Mouse (Mus musculus) Muller cell, postnatal 12 days (primary cell): ENCODE results near the gene Ggta1.
A peak's percentile ranks its signal among the peaks of the same experiment; 100 is the strongest.
"Not testable (repeated sequence)": the region's sequence is repeated elsewhere in the genome, so short reads cannot be mapped to it uniquely, and the experiment has no call there.

ENCODE experiments used
- DNase-seq: peaks from one replicate; pipeline ENCODE4 v3.0.0-alpha.2; 2015; ENCODE audit errors: inconsistent ontology term

Gene Ggta1

DNA sequence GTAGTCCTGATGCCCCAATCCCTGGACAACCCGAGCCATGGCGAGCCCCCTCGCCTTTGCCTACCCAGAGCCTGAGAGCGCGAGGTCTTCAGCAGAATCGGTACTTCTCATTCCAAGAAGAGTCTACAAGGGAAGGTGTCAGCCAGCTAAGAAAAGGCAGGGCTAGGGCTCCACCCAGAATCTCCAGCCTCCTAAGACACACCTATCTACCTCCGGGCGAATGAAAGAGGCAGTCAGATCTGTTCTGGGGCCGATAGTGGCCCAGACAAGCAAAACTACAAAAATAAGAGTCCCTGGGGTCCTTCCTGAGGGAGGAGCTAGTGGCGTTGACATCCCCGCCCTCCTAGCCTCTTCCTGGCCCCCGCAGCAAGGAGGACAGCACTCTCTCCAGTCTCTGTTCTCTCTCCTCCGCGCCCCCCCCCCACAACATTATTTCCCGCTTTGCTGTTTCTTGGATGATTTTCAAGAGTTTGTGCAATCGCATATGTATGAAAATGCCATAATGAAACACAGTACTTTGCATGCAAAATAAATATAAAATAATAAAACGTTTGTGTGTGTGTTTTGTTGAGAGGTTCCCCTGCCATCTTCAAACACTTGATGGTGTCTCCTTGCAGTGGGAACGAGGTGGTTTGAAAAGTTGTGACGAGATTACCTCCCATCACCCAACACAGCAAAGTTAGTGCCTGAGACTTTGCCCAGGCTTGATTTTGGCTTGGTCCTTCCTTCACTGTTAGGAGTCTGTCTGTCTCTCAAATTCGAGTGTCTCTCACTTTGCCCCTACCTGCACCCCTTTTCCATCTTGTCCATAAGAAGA lies 1.7 kb downstream of the Ggta1 start:
- peak; percentile 77 for DNase-seq

DNA sequence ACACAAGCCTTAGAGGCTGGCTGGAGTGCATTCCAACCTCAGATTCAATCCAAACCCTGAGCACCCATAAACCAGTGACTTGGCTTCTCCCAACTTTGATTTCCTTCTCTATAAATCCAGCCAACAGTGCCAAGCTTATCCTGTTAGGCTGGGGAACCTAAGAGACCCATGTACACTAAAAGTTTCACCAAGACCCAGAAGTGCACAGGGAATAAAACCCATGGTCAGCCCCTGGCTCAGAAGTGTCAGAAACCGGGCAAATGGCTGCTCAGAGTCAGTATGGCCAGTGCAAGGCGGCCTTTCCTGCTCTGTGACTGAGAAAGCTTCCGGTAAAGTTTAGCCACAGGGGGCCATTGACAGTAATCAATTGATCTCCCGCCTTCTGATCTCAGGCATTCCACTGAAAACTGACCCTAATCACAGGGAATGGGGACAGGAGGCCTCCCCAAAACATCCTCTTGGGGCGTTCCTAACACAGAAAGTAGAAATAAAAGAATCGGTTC lies 2.6 kb downstream of the Ggta1 start:
- no peak for DNase-seq

DNA sequence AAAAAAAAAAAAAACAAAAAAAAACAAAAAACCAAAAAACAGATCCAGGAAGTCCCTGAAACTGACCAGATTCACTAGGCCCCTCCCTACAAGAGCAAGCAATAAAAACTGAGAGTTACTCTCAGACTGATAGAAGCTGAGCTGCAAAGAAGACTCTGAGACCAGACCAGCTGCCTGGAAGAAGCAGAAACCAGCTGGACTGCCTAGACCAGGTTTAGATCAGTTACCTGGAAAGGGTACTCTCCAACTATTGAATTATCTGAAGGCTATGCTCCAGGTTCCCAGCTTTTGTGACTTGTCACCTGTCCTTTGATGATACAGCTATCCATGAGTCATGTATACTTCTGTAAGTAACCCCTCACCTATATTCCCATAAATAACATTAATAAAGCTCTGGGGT lies 3.7 kb downstream of the Ggta1 start:
- no peak for DNase-seq

DNA sequence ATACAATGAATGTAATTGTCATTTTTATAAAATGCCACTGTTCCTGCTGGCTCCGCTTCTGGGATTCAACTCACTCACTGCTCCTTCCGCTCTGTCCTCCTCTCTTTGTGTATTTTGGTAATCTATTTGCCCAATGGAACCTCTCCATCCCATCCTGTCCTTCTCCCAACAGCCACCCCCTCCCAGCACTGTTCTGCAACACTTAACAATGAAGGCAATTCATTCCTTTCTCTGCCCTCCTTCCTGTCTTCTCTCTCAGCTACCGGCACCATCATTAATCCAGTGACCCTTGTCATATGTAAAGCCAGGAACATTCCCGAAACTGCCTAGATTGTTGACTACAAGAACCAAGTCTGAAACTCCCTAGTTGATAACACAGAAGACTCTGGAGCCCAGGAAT lies 4.6 kb downstream of the Ggta1 start:
- no peak for DNase-seq

DNA sequence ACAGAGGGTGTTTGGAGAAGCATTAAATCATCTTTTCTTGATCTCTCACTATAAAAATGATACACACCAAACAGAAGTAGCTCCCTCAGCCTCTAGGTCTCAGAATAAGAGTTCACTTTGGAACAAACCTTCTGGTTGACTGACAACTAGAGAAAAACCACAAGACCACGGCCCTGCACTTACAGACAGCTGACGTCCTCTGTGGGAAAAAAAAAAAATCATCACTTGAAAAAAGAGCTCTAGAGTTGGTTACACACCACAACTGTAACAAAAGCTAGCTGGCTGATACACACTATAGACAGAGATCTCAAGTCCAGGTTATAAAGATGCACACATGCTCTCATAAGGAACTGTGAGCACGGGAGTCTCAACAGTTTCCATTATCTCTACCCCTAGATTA lies 9.3 kb downstream of the Ggta1 start:
- DNase-seq = no peak

DNA sequence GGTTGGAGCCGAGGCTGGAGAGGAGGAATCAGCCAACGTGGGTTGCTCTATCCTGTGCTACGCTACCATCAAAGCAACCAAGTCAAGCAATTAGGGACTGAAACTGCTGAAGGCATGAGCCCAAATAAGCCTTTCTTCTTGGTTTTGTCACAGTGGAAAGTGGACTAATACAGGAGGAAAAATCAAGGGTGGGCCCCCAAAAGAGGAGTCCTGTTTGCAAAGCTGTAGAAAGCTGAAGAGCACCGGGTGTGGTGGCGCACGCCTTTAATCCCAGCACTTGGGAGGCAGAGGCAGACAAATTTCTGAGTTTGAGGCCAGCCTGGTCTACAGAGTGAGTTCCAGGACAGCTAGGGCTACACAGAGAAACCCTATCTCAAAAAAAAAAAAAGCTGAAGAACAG lies 10.3 kb downstream of the Ggta1 start:
- not testable (repeated sequence) for DNase-seq

DNA sequence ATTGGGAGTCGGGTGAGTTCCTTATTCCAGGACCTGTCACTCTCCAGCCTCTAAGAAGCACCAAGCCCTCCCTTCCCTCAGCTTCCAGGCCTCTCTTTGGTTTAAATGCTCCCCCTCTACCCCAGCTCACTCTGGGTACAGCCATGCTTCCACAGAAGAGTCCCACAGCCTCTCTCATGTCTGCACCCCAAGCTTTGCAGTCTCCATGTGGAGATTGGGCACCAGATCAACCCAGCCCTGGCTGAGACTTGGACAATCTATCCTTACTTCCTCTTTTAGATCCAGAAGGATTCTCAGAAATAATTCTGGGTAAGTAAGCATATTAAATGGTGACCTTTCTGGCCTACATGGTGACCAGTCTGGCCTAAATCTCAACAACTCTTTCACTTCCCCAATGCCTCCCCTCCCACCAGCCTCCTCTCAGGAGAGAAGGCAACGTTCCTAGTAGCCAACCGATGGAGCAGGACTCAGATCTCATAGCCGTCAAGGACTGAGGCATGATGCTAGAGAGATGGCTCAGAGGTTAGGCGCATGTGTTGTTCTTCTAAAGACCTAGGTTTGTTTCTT lies 11.5 kb downstream of the Ggta1 start:
- no peak for DNase-seq

DNA sequence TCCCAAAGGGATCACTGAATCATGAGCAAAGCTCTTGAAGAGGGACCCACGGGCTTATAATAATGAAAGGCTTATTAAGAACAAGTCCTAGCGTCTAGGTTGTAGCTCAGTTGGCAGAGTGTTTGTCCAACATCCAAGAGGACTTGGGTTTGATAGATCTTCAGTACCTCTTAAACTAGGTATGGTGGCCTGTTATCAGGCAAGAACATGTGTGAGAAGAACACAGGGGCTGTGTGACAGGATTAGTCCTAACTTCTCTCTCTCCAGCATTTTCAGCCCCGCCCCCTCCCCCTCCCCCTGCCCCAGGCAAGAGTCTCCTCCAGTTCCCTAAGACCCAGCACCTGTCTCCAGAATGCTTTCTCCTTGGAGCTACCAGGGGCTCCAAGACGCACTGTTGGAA lies 12.2 kb downstream of the Ggta1 start:
- no peak for DNase-seq

DNA sequence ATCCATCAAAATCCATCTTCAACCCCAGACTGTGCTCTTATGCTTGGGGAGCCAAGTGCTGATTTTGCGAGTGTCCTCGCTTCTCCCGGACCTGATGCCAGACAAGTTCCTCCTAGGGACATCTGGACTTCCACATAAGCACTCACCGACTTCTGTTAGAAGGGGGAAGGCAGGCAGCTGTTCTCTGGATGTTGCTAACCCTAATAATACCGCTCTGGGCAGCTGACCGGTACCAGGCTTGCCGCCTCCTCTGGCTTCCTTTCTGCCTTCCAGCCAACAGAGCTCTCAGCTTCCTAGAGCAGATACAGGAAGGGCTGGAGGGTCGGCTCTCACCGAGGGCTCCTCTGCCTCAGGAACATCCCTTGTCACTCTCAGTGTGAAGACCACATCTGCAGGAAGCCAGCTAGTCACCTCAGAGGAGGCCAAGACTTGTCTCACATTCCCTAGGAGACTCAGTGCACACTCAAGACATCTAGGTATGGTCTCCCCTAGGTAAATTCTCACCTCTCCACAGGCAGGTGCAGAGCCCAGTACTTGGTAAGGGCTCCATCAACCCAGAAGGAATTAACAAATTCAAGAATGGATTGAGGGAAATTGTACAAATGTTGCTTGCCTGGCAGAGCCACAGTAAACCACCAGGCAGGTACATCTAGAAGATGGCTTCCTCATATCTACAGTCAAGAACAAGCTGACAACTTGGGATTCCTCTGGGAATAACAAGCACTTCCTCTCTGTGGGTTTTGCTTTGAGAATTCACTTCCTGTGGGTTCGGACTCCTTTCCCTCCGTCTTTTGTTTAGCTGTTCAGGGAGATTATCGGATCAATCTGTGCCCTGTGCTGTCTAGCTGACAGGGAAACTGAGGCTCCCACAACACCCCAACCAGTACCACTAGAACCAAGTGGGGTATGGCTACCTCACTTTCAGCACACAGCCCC lies 13.1 kb downstream of the Ggta1 start:
- no peak for DNase-seq

DNA sequence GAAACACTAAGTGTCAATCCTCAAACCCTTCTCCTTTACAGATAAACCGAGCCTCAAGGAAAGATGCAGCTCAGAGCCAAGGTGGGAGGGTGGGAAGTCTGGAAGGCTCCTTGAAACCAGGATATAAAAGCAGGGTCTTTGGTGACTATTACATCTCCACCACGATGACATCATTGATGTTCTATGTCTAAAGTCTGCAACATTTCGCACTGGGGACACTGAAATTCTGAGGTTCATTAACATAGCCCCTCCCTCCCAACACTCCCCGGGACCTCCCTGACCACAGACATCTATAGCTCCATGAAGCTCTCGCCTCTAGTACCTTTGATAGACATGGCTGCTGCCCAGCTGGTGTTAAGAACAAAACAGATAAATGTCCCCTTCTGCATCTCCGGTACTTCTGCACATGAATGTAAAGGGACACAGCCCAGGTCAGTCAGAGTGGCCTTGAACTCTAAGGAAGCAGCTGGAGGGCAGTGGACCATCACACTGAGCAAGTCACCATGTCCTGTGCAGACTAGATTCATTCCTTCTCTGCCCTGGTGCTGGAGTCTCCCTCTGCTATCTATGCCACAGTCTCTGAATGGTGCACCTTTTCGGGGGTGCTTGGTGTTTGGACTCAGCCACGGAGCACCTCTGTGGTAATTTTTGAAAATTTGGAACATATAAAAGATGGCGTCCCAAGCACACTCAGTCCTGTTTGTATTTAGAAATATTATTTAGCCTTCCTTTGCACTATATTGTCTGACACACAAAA lies 13.9 kb downstream of the Ggta1 start:
- no peak for DNase-seq

DNA sequence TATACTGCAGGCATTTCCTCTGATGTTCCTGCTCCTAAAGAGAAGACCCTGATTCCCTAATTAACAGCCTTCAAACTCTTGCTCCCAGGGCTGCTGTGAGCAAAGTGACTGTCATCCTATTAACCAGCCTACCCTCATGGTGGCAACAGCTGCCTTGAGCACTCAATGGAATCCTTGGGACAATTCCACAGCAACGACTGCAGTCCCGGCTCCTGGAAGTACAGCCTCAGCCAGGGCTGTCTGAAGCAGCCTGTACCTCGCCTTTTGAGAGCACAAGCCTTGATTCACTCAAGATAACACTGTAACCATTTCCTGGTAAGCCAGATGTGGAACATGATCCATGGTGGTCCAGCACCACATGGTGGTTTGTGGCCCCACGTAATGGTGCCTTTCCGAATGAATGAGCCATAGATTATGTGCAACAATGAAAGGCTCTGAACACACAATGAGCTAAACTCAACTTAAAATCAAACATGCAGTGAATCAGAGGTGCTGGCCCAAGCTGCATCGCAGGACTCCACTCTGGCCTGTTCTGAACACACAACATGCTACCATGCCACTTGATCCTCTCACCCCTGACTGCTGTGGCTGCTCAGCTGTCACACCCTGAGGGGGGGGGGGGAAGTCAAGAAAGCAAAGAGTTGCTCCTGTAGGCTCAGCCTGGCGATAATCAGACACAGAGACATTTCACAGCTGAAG lies 14.7 kb downstream of the Ggta1 start:
- DNase-seq = no peak

DNA sequence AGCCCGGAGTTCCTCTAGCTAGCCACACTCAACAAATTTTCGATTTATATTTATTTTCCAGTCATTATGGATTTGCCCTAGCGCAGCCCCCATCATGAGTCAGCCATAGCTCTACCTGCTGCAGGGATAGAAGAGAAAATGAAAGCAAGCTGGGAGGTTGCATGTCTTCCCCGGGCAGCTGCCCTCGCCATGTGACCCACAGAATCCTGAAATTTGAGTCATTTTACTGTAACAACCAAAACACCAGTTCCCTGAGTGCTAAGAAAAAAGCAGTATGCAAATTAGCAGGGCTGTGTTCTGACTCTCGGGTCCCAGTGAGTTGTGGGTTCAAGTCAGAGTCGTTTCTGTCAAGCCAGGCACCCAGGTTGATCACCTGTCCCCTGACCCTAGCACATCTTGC lies 15.6 kb downstream of the Ggta1 start:
- no peak for DNase-seq

DNA sequence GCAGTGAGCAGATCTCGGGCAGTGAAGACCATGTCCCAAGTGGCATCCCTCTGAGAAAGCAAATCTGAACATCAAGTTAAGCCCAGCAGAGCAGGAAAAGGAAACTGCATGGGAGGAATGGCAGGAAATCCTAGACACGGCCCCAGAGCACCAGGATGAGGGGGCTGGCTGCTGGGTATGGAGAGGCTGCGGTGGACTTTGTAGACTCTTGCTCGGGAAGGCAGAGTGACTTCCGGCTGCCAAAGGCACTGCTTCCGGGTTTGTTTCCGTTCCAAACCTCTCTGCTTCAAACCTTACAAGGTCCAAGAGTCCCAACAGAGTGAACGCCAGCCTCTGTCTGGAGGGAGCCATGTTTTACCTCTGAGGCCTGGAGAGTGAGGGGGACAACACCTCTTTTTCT lies 16.2 kb downstream of the Ggta1 start:
- no peak for DNase-seq

DNA sequence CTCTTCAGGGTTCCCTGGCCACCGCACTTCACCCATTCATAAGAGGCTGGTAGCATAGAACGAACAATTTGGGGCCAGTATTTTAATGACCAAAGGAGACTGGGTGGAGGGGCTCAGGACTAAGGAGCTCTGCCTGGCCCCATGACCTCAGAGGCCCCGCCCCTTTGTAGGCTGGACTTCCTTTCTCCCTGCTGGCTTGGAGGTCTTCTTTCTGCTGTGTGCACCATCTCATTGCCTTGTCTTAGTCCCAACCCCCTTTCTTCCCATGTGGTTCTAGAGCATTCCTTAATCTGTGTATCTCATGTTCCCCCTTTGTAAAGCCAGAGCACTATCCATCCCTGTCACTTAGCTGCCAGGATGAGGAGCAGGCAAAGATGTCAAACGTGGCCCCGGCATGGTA lies 16.7 kb downstream of the Ggta1 start:
- DNase-seq = no peak

DNA sequence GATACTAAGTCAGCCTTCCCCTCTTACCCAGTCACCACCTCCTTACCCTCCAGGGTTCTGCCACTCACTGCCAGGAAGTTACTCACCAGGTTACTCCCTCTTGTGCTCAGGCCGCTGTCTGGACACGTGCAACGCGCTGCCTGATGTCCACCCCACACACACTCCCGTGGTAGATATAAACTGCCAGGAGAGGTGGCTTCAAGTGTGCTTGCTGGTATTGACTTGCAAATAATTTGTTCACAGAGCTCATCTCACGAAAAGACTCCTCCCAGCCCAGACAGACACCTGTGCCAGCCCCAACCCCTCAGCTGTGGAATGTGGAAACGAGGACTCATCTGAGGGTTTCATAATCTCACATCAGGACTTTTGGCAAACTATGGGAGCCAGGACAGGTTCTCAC lies 17.4 kb downstream of the Ggta1 start:
- DNase-seq = no peak

DNA sequence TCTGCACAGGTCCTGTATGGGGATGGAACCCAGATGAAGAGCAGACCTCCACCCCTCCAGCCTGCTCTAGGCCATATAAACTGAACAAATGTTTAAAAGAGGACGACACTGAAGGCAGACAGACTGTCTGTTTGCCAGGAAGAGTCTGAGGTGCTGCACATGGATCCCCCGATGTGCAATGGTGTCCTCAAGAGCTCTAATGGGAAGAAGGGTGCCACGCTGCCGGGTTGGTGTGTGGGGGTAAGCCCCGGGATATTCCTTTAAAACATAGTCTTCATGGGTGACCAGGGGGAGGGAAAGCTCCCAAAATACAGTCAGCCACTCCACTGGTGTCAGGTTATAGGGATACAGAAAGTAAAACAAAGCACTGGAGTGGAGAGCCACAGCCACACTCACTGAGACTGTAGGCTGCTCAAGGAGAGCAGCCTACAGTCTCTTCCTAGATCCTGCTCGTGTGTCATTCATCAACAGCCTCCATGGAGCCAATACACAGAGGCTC lies 18.2 kb downstream of the Ggta1 start:
- no peak for DNase-seq

DNA sequence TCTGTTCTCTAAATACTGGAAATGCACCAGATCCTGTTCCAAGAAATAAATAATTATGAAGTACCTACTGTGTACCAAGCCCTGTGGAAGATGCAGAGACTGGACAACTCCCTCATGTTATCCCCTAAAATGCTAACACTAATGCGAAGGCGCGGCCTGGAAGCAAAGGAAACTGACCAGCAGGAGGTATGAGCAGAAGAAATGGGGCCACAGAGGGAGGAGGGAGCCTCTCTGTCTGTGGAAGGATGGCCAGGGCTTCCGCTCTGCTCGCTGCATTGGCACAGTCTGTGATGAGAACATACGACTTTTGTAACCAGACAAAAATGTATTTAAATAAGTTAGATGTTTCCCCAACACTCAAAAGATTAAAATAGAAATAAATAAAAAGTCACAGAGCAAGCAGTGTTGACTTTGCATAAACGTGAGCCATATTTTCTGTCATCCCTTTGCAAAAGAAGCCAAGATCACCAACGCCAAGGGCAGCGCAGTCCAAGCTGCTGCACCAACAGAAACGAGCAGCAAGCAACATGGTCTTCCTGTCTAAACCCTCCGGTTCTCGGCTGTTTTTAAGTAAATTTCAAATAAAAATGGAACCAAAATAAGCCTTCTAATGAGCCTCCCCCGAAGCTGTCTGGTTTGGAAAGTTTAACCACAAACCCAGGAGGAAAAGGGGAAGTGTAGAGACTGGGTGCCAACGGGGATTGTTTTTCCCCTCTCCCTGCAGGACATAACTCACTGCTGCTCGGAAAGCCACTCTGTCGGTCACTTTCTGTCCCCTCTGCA lies 18.9 kb downstream of the Ggta1 start:
- DNase-seq = no peak

DNA sequence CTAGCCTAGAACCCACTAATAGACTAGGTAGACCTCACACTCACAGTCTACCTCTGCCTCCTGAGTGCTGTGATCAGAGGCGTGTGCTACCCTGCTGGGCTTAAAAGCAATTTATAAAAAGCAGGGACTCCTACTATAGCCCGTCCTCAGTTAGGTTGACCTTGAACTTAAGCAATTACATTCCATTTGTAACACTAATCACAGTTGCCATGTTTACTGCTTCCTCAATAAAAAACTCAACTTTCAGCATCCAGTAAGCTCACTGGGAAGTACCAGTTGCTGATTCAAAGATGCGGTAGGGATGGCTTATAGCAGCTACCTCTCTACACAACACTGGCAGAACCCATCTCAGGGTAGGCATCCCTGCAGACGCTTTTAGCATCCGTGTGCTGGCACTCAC lies 19.7 kb downstream of the Ggta1 start:
- no peak for DNase-seq

DNA sequence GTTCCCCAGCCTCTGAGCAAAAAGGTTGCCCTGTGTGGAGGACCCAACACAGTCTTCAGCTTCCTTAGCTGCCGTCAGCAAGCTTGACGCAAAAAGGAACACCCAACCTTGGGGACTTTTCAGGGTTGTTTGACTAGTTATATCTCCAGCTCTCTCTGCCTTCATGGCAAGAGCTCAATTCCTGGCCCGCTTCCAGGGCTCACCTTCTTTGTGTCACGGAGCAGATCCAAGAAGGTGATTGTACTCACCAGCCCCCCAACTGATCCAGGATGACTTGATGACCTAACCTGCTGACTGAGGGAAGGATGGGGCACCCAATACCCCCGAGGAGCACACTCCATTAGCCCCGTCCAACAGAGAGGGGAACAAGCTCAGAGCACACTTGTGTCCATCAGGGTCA lies 21.0 kb downstream of the Ggta1 start:
- no peak for DNase-seq

DNA sequence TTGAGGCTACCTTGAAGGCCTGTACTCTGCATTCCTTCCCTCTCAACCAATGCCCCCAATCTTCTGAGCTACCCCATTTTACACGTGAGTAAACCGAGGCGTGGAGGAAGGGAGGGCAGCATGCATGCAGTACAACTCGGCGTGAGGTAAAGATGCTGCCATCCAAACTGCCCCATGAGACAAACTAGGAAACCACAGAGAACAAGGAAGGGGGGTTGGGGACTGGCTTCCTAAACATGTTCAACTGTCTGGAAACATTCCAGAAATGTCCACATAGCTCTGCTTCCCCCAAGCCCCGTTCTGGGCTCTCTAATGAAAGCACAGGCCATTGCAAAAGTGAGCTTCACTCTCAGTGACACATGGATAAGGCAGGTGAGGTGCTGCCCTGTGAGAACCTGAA lies 21.6 kb downstream of the Ggta1 start:
- no peak for DNase-seq
